Mouse (Mus musculus) C2C12 (cell line): ENCODE data around the gene Nek8. TPM values are rescaled to one million over a fixed set of nuclear protein-coding genes. Genes with fewer than 3 reads are reported as not detected.

Experiments
- H3K27me3 ChIP-seq: one replicate; pipeline ENCODE4 v1.6.1; 2011; ENCODE audit not compliant: control insufficient read depth, insufficient read depth, insufficient read length
- H3K36me3 ChIP-seq: one replicate; pipeline ENCODE4 v1.6.1; 2011; ENCODE audit not compliant: control insufficient read depth, insufficient read depth
- H3K4me3 ChIP-seq: one replicate; pipeline ENCODE4 v1.5.1; 2011; ENCODE audit warnings: mild to moderate bottlenecking, control low read depth; ENCODE audit not compliant: poor library complexity, insufficient read depth, severe bottlenecking
- H3K79me2 ChIP-seq: one replicate; pipeline ENCODE4 v1.6.1; 2011; ENCODE audit not compliant: control insufficient read depth, insufficient read depth
- H3K79me3 ChIP-seq: one replicate; pipeline ENCODE4 v1.6.1; 2011; ENCODE audit warnings: low read depth, control low read depth
- H3ac ChIP-seq: one replicate; pipeline ENCODE3; 2011; ENCODE audit warnings: low read depth; ENCODE audit not compliant: control insufficient read depth, insufficient read length
- CEBPB ChIP-seq: IDR thresholded peaks from one replicate; pipeline ENCODE4 v1.6.1; 2011; ENCODE audit warnings: low read depth, mild to moderate bottlenecking, control low read depth, moderate library complexity
- CTCF ChIP-seq: IDR thresholded peaks from one replicate; pipeline ENCODE4 v1.5.1; 2011; ENCODE audit not compliant: control insufficient read depth, insufficient read depth, insufficient read length
- FOSL1 ChIP-seq: IDR thresholded peaks from one replicate; pipeline ENCODE4 v1.8.0; 2011; ENCODE audit warnings: mild to moderate bottlenecking, low read length; ENCODE audit not compliant: poor library complexity, insufficient read depth, severe bottlenecking
- MAX ChIP-seq: IDR thresholded peaks from one replicate; pipeline ENCODE4 v1.6.1; 2011; ENCODE audit warnings: mild to moderate bottlenecking, control low read depth
- MYOD1 ChIP-seq: IDR thresholded peaks from one replicate; pipeline ENCODE4 v1.6.1; 2011; ENCODE audit warnings: low read depth; ENCODE audit not compliant: control insufficient read depth, insufficient read length
- MYOG ChIP-seq: IDR thresholded peaks from one replicate; pipeline ENCODE4 v1.6.1; 2011; ENCODE audit not compliant: control insufficient read depth, insufficient read length; ENCODE audit errors: extremely low read depth
- USF1 ChIP-seq: IDR thresholded peaks from one replicate; pipeline ENCODE4 v1.6.1; 2011; ENCODE audit warnings: low read depth, mild to moderate bottlenecking, control low read depth, moderate library complexity
- polyA plus RNA-seq: library from polyadenylated mRNA; unstranded; fragments of >200 nt; fragmentation: generic; extraction: Trizol; gene quantifications from one replicate; pipeline ENCODE4 v1.2.1, GENCODE M21; 2012; ENCODE audit warnings: missing spikeins

Nek8 gene
- polyA plus RNA-seq, 1 experiment = 8.9 TPM

- peaks cover 4% of the 10 kb centered on the region for H3K36me3 ChIP-seq
- H3K79me2 ChIP-seq = peaks cover 100% of the 10 kb centered on the region
- H3K79me3 ChIP-seq = peaks cover 79% of the 10 kb centered on the region
- TF ChIP-seq CTCF = no peak
- TF ChIP-seq USF1 = no peak
- no peak for TF ChIP-seq MAX
- H3K4me3 ChIP-seq = no peak overlapping the region
- no peaks in the 10 kb centered on the region for H3K27me3 ChIP-seq
- H3ac ChIP-seq = no peak overlapping the region
Observed at GRCm38 (mm10) chr11:78125691-78126090, 50.8 kb downstream of the Nek8 start.

DNA sequence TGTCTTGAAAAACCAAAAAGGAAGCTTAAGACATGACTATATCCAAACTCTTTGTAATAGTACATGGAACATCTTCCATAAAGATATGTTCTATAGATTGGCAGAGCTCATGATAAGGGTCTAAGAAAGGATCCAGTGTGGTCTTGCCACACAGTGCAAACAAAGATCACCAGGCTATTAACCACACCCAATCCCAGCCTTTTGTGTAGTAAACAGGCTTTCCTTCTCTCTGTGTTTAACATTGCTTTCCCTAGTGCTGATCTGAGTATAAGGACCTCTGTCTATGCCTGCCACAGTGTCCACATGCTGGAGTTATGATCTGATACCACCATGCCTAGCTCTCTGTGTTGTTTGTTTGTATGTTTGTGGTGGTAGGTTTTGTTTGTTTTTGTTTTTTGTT, 52.7 kb downstream of the Nek8 start:
- Histone ChIP-seq H3ac (no peak overlapping the region), H3K36me3 (peaks cover 4% of the 10 kb centered on the region), H3K27me3 (no peaks in the 10 kb centered on the region), H3K4me3 (no peak overlapping the region), H3K79me2 (peaks cover 100% of the 10 kb centered on the region), H3K79me3 (peaks cover 85% of the 10 kb centered on the region)
- TF ChIP-seq MYOD1 = no peak
- no peak for TF ChIP-seq CEBPB
- no peak for TF ChIP-seq MAX
- TF ChIP-seq USF1 = no peak
- TF ChIP-seq FOSL1 = no peak
- TF ChIP-seq CTCF = no peak
- TF ChIP-seq MYOG = no peak

DNA sequence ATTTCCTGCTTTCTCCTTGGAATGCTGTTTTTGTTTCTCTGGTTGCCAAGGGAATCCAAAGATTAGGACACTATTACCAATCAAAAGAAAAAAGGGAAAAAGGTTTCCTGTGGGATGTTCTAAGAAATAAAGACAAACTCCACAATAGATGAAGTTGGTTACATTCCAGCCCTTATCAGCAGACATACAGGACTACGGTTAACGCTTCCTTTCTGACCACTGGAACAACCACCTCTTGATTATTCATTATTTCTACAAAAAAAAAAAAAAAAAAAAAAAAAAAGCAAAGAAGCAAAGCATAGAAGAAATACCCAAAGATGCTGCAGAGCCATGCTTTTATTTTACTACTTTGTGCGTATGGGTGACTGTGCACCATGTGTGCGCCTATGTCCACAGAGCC, 53.7 kb downstream of the Nek8 start:
- no peak overlapping the region for H3K4me3 ChIP-seq
- H3ac ChIP-seq = no peak overlapping the region
- H3K36me3 ChIP-seq = no peaks in the 10 kb centered on the region
- peaks cover 100% of the 10 kb centered on the region for H3K79me2 ChIP-seq
- TF ChIP-seq FOSL1 (no peak), CTCF (no peak), USF1 (no peak), MYOD1 (no peak), MAX (no peak), CEBPB (no peak), MYOG (no peak)
- no peaks in the 10 kb centered on the region for H3K27me3 ChIP-seq
- peaks cover 86% of the 10 kb centered on the region for H3K79me3 ChIP-seq

DNA sequence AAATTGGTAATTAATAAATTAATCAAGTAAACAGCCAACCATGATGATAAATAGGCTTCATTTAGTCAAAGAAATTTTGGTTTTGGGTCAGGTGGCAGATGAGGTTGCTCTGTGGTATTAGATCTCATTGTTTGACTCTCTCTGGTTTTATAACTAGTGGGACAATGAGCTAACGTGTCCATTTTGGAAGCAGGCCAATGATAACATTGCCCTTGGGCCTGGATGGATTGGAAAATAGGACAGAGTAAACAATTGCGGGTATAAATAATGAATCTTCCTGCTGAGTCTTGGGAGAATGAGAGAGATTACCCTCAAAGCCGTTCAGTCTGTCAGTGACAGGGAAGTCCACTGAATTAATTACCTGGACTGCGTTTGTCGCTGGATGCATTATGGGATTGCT, 55.3 kb downstream of the Nek8 start:
- Histone ChIP-seq H3K79me3 (peaks cover 92% of the 10 kb centered on the region), H3K79me2 (peaks cover 100% of the 10 kb centered on the region), H3K27me3 (no peaks in the 10 kb centered on the region), H3K36me3 (no peaks in the 10 kb centered on the region), H3ac (no peak overlapping the region), H3K4me3 (no peak overlapping the region)
- no peak for TF ChIP-seq MYOG
- no peak for TF ChIP-seq FOSL1
- no peak for TF ChIP-seq CEBPB
- no peak for TF ChIP-seq MYOD1
- no peak for TF ChIP-seq CTCF
- TF ChIP-seq USF1 = no peak
- TF ChIP-seq MAX = no peak

GRCm38 (mm10) chr11:78119898-78120297, 56.6 kb downstream of the Nek8 start:
- peaks cover 98% of the 10 kb centered on the region for H3K79me2 ChIP-seq
- no peak overlapping the region for H3ac ChIP-seq
- H3K4me3 ChIP-seq = no peak overlapping the region
- TF ChIP-seq FOSL1 = no peak
- no peak for TF ChIP-seq MYOD1
- no peak for TF ChIP-seq MAX
- no peak for TF ChIP-seq CTCF
- TF ChIP-seq MYOG = no peak
- no peak for TF ChIP-seq CEBPB
- TF ChIP-seq USF1 = no peak
- H3K79me3 ChIP-seq = peaks cover 89% of the 10 kb centered on the region
- no peaks in the 10 kb centered on the region for H3K36me3 ChIP-seq
- H3K27me3 ChIP-seq = no peaks in the 10 kb centered on the region

GRCm38 (mm10) chr11:78118467-78118866, 58.0 kb downstream of the Nek8 start:
- peaks cover 91% of the 10 kb centered on the region for H3K79me3 ChIP-seq

More at GRCm38 (mm10) chr11:78118467-78118866, 58.0 kb downstream of the Nek8 start:
- H3K27me3 ChIP-seq = no peaks in the 10 kb centered on the region
- H3ac ChIP-seq = no peak overlapping the region
- TF ChIP-seq MAX = no peak
- TF ChIP-seq MYOG = no peak
- TF ChIP-seq CEBPB = no peak
- no peak for TF ChIP-seq USF1
- no peak for TF ChIP-seq CTCF
- no peak for TF ChIP-seq FOSL1
- no peak for TF ChIP-seq MYOD1
- H3K36me3 ChIP-seq = no peaks in the 10 kb centered on the region
- no peak overlapping the region for H3K4me3 ChIP-seq
- H3K79me2 ChIP-seq = peaks cover 98% of the 10 kb centered on the region
